Mouse (Mus musculus) WW6 (cell line): ENCODE data around the gene Rnf141.
A peak's percentile ranks its signal among the peaks of the same experiment; 100 is the strongest.

Experiments used
- DNase-seq: peaks from one replicate; pipeline ENCODE4 v3.0.0-alpha.2; 2013; ENCODE audit warnings: low read depth, low spot score

Gene Rnf141

GRCm38 (mm10) chr7:110833024-110833423, 11.2 kb downstream of the Rnf141 start:
- DNase-seq = no peak

GRCm38 (mm10) chr7:110823995-110824953, 20.0 kb downstream of the Rnf141 start:
- DNase-seq = no peak

- DNase-seq = no peak
Measured at GRCm38 (mm10) chr7:110823593-110823992, 20.7 kb downstream of the Rnf141 start.

GRCm38 (mm10) chr7:110823076-110823475, 21.2 kb downstream of the Rnf141 start:
- DNase-seq = no peak

GRCm38 (mm10) chr7:110822055-110822454, 22.2 kb downstream of the Rnf141 start:
- DNase-seq = no peak

GRCm38 (mm10) chr7:110821653-110822052, 22.6 kb downstream of the Rnf141 start:
- no peak for DNase-seq

GRCm38 (mm10) chr7:110821068-110821467, 23.2 kb downstream of the Rnf141 start:
- DNase-seq = no peak

- no peak for DNase-seq
Measured at GRCm38 (mm10) chr7:110818787-110819350, 25.4 kb downstream of the Rnf141 start.

GRCm38 (mm10) chr7:110818206-110818605, 26.1 kb downstream of the Rnf141 start:
- no peak for DNase-seq

- no peak for DNase-seq
Measured at GRCm38 (mm10) chr7:110816037-110816436, 28.2 kb downstream of the Rnf141 start.

- no peak for DNase-seq
Measured at GRCm38 (mm10) chr7:110813983-110814382, 30.3 kb downstream of the Rnf141 start.

GRCm38 (mm10) chr7:110811529-110811928, 32.7 kb downstream of the Rnf141 start:
- no peak for DNase-seq

GRCm38 (mm10) chr7:110810995-110811394, 33.3 kb downstream of the Rnf141 start:
- no peak for DNase-seq

GRCm38 (mm10) chr7:110809585-110810557, 34.4 kb downstream of the Rnf141 start:
- DNase-seq = no peak

- DNase-seq = no peak
Measured at GRCm38 (mm10) chr7:110808962-110809361, 35.3 kb downstream of the Rnf141 start.

GRCm38 (mm10) chr7:110807460-110808030, 36.7 kb downstream of the Rnf141 start:
- DNase-seq = no peak

GRCm38 (mm10) chr7:110804266-110804665, 40.0 kb downstream of the Rnf141 start:
- DNase-seq = no peak

GRCm38 (mm10) chr7:110803131-110803530, 41.1 kb downstream of the Rnf141 start:
- no peak for DNase-seq

GRCm38 (mm10) chr7:110801028-110801427, 43.2 kb downstream of the Rnf141 start:
- peak; percentile 38 for DNase-seq

GRCm38 (mm10) chr7:110797722-110798409, 46.4 kb downstream of the Rnf141 start:
- DNase-seq = no peak
